Mouse (Mus musculus): ENCODE measurements around the gene Herpud1. TPM values are rescaled to one million over a fixed set of nuclear protein-coding genes. Genes with fewer than 3 reads are reported as not detected.
A peak's percentile ranks its signal among the peaks of the same experiment; 100 is the strongest.

Gene Herpud1
- 61.9 and 62.4 TPM in 2 replicates for polyA plus RNA-seq (2014; fragmentation: Nextera tagmentation; extraction: Ambion mirVana)

GRCm38 (mm10) chr8:94386214-94387026, at the start of gene Herpud1:
Herpud1 (plus strand) TSS chr8:94386438.
- Histone ChIP-seq H3K4me1 (ENCODE audit: control insufficient read depth, insufficient read depth, low read length) (peaks cover 3% of the 10 kb centered on the region; the same call in 1 of the 2 replicates), H3K4me2 (ENCODE audit: low read depth, severe bottlenecking) (peak within 1 kb of the TSS; percentile 86), H3K27me3 (ENCODE audit: control insufficient read depth, insufficient read depth, low read length) (no peaks in the 10 kb centered on the region), H3K4me3 (ENCODE audit: low read depth, low read length) (peak within 1 kb of the TSS; percentile 79), H3K36me3 (ENCODE audit: control insufficient read depth, insufficient read depth, low read length) (peaks cover 13% of the 10 kb centered on the region), H3K9ac (ENCODE audit: low read length) (peak within 1 kb of the TSS; percentile 87), H3K9me3 (ENCODE audit: control insufficient read depth, low read length) (no peaks in the 10 kb centered on the region), H3K27ac (replicated peaks; ENCODE audit: low read depth, low read length) (0 out of 2 replicates have a peak within 1 kb of the TSS, but pooled peaks have one; percentile 62)
- ATAC-seq (ENCODE audit: insufficient number of reproducible peaks, low FRiP score, low TSS enrichment, low read depth) (peak; percentile 98), DNase-seq (ENCODE audit: low spot score) (peak; percentile 96)
- WGBS: 0% methylated on average over 53 of the region's 65 CpGs

GRCm38 (mm10) chr8:94337559-94337958, 48.7 kb upstream of the Herpud1 start:
- Histone ChIP-seq H3K27me3 (ENCODE audit: control insufficient read depth, insufficient read depth, low read length) (no peaks in the 10 kb centered on the region), H3K36me3 (ENCODE audit: control insufficient read depth, insufficient read depth, low read length) (no peaks in the 10 kb centered on the region), H3K9me3 (ENCODE audit: control insufficient read depth, low read length) (no peaks in the 10 kb centered on the region), H3K9ac (ENCODE audit: low read length) (no peak overlapping the region), H3K4me2 (ENCODE audit: low read depth, severe bottlenecking) (no peak overlapping the region), H3K4me3 (ENCODE audit: low read depth, low read length) (no peak overlapping the region), H3K27ac (replicated peaks; ENCODE audit: low read depth, low read length) (no peak overlapping the region), H3K4me1 (ENCODE audit: control insufficient read depth, insufficient read depth, low read length) (no peaks in the 10 kb centered on the region)
- no peak for DNase-seq (ENCODE audit: low spot score)
- no peak for ATAC-seq (ENCODE audit: insufficient number of reproducible peaks, low FRiP score, low TSS enrichment, low read depth)
- 85% methylated on average over 8 of the region's 8 CpGs for WGBS

DNA sequence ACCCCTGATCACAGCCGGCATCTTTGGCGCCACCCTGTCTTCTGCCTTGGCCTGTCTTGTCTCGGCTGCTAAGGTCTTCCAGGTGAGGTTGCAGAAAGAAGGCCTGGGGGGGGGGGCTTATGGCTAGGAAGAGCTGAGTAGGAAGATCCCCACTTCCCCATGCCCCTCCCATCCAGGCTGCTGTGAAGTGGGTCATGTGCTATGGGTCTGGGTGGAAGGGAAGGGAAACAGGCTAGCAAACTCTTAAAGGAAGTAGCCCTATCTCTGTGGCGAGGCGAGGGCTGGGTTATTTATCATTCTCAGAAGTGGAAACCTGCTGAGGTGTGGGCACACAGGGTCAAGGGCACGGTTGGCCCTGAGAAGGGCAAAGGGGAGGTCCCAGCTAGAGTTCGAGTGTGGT, 45.4 kb upstream of the Herpud1 start:
- WGBS: 83% methylated on average over 7 of the region's 7 CpGs
- ATAC-seq (ENCODE audit: insufficient number of reproducible peaks, low FRiP score, low TSS enrichment, low read depth): no peak

GRCm38 (mm10) chr8:94342691-94343090, 43.5 kb upstream of the Herpud1 start:
- 90% methylated on average over 10 of the region's 10 CpGs for WGBS
- no peaks in the 10 kb centered on the region for H3K4me1 ChIP-seq (ENCODE audit: control insufficient read depth, insufficient read depth, low read length)
- no peak for DNase-seq (ENCODE audit: low spot score)

More for the DNA sequence above, 45.4 kb upstream of the Herpud1 start:
- Histone ChIP-seq H3K9ac (ENCODE audit: low read length) (no peak overlapping the region), H3K27me3 (ENCODE audit: control insufficient read depth, insufficient read depth, low read length) (no peaks in the 10 kb centered on the region), H3K4me2 (ENCODE audit: low read depth, severe bottlenecking) (no peak overlapping the region), H3K9me3 (ENCODE audit: control insufficient read depth, low read length) (no peaks in the 10 kb centered on the region), H3K4me1 (ENCODE audit: control insufficient read depth, insufficient read depth, low read length) (no peaks in the 10 kb centered on the region), H3K36me3 (ENCODE audit: control insufficient read depth, insufficient read depth, low read length) (no peaks in the 10 kb centered on the region), H3K4me3 (ENCODE audit: low read depth, low read length) (no peak overlapping the region), H3K27ac (replicated peaks; ENCODE audit: low read depth, low read length) (no peak overlapping the region)
- no peak for DNase-seq (ENCODE audit: low spot score)

GRCm38 (mm10) chr8:94343290-94343689, 42.9 kb upstream of the Herpud1 start:
- 16% methylated on average over 6 of the region's 6 CpGs for WGBS

More at GRCm38 (mm10) chr8:94342691-94343090, 43.5 kb upstream of the Herpud1 start:
- Histone ChIP-seq H3K9ac (ENCODE audit: low read length) (no peak overlapping the region), H3K27me3 (ENCODE audit: control insufficient read depth, insufficient read depth, low read length) (no peaks in the 10 kb centered on the region), H3K27ac (replicated peaks; ENCODE audit: low read depth, low read length) (no peak overlapping the region), H3K4me2 (ENCODE audit: low read depth, severe bottlenecking) (no peak overlapping the region), H3K4me3 (ENCODE audit: low read depth, low read length) (no peak overlapping the region), H3K9me3 (ENCODE audit: control insufficient read depth, low read length) (no peaks in the 10 kb centered on the region), H3K36me3 (ENCODE audit: control insufficient read depth, insufficient read depth, low read length) (no peaks in the 10 kb centered on the region)
- no peak for ATAC-seq (ENCODE audit: insufficient number of reproducible peaks, low FRiP score, low TSS enrichment, low read depth)

GRCm38 (mm10) chr8:94343778-94344320, 42.4 kb upstream of the Herpud1 start:
- no peaks in the 10 kb centered on the region for H3K4me1 ChIP-seq (ENCODE audit: control insufficient read depth, insufficient read depth, low read length)
- no peak overlapping the region for H3K27ac ChIP-seq (replicated peaks; ENCODE audit: low read depth, low read length)
- H3K4me2 ChIP-seq (ENCODE audit: low read depth, severe bottlenecking): no peak overlapping the region
- ATAC-seq (ENCODE audit: insufficient number of reproducible peaks, low FRiP score, low TSS enrichment, low read depth): no peak
- H3K4me3 ChIP-seq (ENCODE audit: low read depth, low read length): no peak overlapping the region
- no peaks in the 10 kb centered on the region for H3K9me3 ChIP-seq (ENCODE audit: control insufficient read depth, low read length)
- H3K36me3 ChIP-seq (ENCODE audit: control insufficient read depth, insufficient read depth, low read length): no peaks in the 10 kb centered on the region
- H3K9ac ChIP-seq (ENCODE audit: low read length): no peak overlapping the region
- WGBS: 83% methylated on average over 11 of the region's 11 CpGs
- no peaks in the 10 kb centered on the region for H3K27me3 ChIP-seq (ENCODE audit: control insufficient read depth, insufficient read depth, low read length)
- DNase-seq (ENCODE audit: low spot score): no peak

More at GRCm38 (mm10) chr8:94343290-94343689, 42.9 kb upstream of the Herpud1 start:
- Histone ChIP-seq H3K36me3 (ENCODE audit: control insufficient read depth, insufficient read depth, low read length) (no peaks in the 10 kb centered on the region), H3K27me3 (ENCODE audit: control insufficient read depth, insufficient read depth, low read length) (no peaks in the 10 kb centered on the region), H3K9me3 (ENCODE audit: control insufficient read depth, low read length) (no peaks in the 10 kb centered on the region), H3K4me3 (ENCODE audit: low read depth, low read length) (no peak overlapping the region), H3K4me1 (ENCODE audit: control insufficient read depth, insufficient read depth, low read length) (no peaks in the 10 kb centered on the region), H3K27ac (replicated peaks; ENCODE audit: low read depth, low read length) (no peak overlapping the region), H3K9ac (ENCODE audit: low read length) (no peak overlapping the region), H3K4me2 (ENCODE audit: low read depth, severe bottlenecking) (no peak overlapping the region)
- DNase-seq (ENCODE audit: low spot score): peak; percentile 80
- no peak for ATAC-seq (ENCODE audit: insufficient number of reproducible peaks, low FRiP score, low TSS enrichment, low read depth)

DNA sequence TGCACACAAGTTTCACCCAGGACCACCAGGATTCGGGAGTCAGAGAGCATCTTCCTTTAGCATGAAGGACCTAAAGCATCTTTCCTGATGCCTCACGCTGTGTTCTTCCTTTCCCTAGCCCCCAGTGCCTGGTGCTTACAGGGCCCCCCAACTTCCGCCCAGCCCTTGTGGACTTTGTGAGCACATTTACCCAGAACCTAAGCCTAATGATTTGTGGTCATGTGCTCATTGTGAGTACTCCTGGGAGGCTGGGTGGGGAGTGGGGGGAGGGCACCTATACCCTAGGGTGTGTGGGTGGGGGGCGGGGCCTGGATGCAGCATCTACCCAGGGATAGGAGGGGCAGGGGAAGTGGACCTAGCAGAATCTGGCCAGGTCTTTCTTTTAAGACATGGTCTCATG, 40.6 kb upstream of the Herpud1 start:
- 89% methylated on average over 4 of the region's 4 CpGs for WGBS
- ATAC-seq (ENCODE audit: insufficient number of reproducible peaks, low FRiP score, low TSS enrichment, low read depth) (no peak), DNase-seq (ENCODE audit: low spot score) (no peak)
- Histone ChIP-seq H3K27ac (replicated peaks; ENCODE audit: low read depth, low read length) (no peak overlapping the region), H3K4me2 (ENCODE audit: low read depth, severe bottlenecking) (no peak overlapping the region), H3K36me3 (ENCODE audit: control insufficient read depth, insufficient read depth, low read length) (no peaks in the 10 kb centered on the region), H3K9ac (ENCODE audit: low read length) (no peak overlapping the region), H3K27me3 (ENCODE audit: control insufficient read depth, insufficient read depth, low read length) (no peaks in the 10 kb centered on the region), H3K9me3 (ENCODE audit: control insufficient read depth, low read length) (no peaks in the 10 kb centered on the region), H3K4me3 (ENCODE audit: low read depth, low read length) (no peak overlapping the region), H3K4me1 (ENCODE audit: control insufficient read depth, insufficient read depth, low read length) (no peaks in the 10 kb centered on the region)

- H3K4me2 ChIP-seq (ENCODE audit: low read depth, severe bottlenecking): no peak overlapping the region
- DNase-seq (ENCODE audit: low spot score) (no peak), ATAC-seq (ENCODE audit: insufficient number of reproducible peaks, low FRiP score, low TSS enrichment, low read depth) (no peak)
- H3K4me3 ChIP-seq (ENCODE audit: low read depth, low read length): no peak overlapping the region
- 91% methylated on average over 13 of the region's 13 CpGs for WGBS
- no peaks in the 10 kb centered on the region for H3K27me3 ChIP-seq (ENCODE audit: control insufficient read depth, insufficient read depth, low read length)
- no peak overlapping the region for H3K9ac ChIP-seq (ENCODE audit: low read length)
- no peaks in the 10 kb centered on the region for H3K9me3 ChIP-seq (ENCODE audit: control insufficient read depth, low read length)
- no peaks in the 10 kb centered on the region for H3K4me1 ChIP-seq (ENCODE audit: control insufficient read depth, insufficient read depth, low read length)
- H3K27ac ChIP-seq (replicated peaks; ENCODE audit: low read depth, low read length): no peak overlapping the region
- no peaks in the 10 kb centered on the region for H3K36me3 ChIP-seq (ENCODE audit: control insufficient read depth, insufficient read depth, low read length)
These were observed 40.0 kb upstream of the Herpud1 start for GRCm38 (mm10) chr8:94346264-94346663.

All from limb, embryonic 11.5 days (tissue).